Mouse (Mus musculus) fat pad, adult 2 months (tissue): ENCODE data around the gene Pi4ka.
"Not testable (repeated sequence)": the region's sequence is repeated elsewhere in the genome, so short reads cannot be mapped to it uniquely, and the experiment has no call there.

ENCODE experiments used
- DNase-seq: peaks from one replicate; pipeline ENCODE4 v3.0.0-alpha.2; 2011; ENCODE audit warnings: low read depth, low spot score; ENCODE audit errors: extremely low read depth

Pi4ka gene

DNA sequence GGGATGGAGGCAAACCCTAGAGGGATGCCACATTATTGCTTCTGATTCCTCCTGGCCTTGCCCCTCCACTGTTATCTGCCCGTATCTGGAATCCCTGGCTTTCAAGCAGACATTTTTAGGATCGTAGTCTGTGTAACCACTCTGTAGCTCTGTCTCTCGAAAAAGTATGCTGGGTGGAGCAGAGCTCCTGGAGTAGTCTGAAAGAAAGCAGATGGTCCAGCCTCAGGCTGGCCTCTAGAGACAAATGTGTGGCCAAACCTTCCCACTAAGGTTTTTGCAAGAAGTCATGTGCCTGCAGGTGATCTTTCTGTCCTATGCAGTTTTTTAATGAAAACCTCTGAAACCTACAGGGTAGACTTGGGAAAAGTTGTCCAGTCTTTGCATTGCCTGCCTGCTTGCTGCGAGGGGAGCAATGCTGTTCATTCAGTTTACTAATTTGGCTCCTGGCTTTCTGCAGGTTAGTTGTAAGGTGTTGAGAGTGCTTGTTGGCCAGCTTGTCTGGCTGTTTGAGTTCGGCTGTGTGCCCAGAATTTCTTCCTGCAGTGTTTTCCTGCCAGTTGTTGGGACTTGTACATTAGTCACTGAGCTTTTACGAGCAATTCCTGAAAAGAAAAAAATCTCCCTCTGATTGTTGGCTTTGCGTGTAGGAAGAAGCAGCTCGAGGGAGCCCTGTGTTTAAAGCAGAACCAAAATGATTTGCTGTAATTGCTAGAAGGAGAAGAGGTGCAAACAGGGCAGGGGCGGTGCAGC lies 171.0 kb downstream of the Pi4ka start:
- peak; percentile 81 for DNase-seq

DNA sequence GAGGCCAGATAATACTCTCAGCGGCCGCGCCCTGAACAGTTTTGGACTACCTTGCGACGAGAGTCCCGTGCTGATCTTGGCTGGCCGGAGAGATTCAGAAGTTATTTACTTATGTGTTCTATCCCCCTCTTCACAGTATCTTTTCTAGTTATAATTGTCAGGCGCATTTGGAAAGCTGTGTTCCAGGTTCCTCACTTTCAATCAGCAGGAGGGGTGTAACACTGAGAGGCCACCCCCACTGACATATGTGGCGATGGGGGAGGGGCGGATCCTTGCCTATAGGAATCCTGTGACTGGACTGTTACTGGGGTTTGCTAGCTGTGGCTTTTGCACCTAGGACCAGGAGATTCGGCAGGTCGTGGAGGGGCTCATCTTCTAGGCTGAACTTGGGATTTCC lies 171.6 kb downstream of the Pi4ka start:
- DNase-seq: no peak

DNA sequence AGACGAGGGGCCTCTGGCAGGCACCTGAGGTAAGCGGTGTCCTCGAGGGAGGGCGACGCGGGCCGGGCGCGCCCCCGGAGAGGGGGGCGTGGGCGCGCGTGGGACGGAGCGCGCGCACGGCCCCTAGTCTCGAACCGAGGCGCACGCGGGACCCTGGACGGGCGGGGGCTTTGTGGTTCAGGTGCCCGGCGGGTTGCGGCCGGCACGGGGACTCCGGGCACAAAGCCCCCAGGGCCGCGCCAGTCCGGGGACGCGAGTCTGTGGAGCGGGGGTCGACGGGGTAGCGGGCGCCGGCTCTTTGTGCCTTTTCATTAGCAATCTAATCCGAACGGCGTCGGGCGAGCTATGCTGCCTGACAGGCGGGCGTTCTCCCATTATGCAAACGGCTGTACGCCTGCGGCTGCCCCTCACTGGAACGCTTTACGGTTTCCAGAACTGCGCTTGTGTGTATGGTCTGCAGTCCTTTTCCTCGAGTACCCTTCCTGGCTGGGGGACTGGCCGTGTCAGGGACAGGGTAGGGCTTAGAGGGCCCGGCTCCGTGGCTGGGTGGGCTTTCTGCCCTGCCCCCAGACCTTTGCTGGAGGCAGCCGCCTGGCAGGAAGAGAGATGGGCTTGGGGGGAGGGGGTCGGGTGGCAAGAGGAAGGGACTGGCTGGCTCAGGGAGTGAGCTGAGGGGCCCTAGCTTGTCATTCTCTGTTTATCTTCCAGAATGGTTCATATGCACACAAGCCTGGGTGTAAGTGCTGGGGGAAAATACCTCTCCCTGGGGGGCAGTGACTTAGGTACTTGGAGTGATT lies 172.2 kb downstream of the Pi4ka start:
- DNase-seq: no peak

DNA sequence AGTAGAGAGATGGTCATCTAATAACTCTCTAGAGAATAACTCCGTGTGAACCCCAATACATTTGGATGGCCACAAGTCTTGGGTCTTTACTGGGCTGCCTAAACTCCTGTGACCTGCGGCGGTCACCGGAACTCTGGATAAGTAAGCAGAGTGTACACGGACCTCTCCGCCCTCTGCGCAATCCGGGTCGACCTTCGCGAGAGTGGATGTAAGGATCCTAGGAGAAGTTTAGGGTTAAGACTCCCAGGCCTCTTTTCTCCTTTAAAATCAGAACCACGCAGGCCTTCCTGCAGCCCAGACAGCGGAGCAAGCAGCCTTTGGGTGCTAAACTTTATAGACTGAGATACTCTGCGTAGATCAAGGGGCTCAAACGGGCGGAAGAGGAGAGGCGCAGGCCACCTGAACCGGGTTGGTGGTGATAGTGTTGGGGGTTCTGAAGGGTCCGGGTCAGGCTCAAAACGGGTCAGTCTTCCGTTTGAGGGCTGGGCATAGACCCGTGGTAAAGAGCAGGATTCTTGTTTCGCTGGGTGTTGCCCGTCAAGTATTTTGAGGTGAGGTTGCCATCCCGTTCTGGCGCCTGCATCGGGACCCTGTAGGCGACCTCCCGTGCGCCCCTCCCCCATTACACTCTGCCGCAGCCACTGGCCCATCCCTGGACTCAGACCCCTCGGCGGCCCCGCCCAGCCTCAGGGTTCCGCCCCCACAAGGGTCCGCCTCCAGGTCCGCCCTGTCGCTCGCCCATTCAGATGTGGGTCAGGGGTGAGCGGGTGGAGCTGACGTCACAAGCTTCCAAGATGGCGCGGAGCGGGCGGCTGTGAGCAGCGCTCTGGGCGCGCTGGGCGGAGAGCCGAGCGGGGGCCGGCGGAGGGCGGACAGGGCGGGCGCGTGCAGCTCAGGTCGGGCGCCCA lies 173.1 kb downstream of the Pi4ka start, which contains the start of gene Hic2:
Gene Hic2, plus strand, starts transcription at position 779 of the 908 bp plus-strand sequence.
- DNase-seq: no peak

DNA sequence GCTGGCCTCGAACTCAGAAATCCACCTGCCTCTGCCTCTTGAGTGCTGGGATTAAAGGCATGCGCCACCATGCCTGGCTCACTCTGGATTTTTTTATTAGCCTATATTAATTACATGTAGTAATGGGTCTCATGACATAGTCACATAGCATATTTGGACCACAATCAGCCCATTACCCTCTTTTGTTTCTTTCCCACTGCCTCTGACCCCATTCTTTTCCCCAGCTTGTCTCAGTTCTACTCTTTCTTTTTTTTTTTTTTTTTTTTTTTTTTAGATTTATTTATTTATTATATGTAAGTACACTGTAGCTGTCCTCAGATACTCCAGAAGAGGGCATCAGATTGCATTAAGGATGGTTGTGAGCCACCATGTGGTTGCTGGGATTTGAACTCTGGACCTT lies 174.6 kb downstream of the Pi4ka start:
- DNase-seq: not testable (repeated sequence)
